Mouse (Mus musculus) heart, postnatal 36 days (tissue): Measurements from ENCODE around the gene Enkd1. TPM values are rescaled to one million over a fixed set of nuclear protein-coding genes. Genes with fewer than 3 reads are reported as not detected.

Source experiments
- DNase-seq, 2 experiments: peaks; one replicate each; pipeline ENCODE4 v3.0.0; 2021 to 2022
- intact Hi-C: fragments of 180-260 bp; cut with DNase I; formaldehyde crosslinking; loops from one replicate; pipeline ENCODE4 v1.15.1; 2025
- total RNA-seq, 2 experiments: library from RNA; stranded (reverse); gene quantifications; 2 replicates each; pipeline ENCODE4 v1.2.3; 2021

Enkd1 gene
- total RNA-seq, 2 experiments from 2014 or later: 1.3 to 2.2 TPM

GRCm38 (mm10) chr8:105702731-105703415, 5.1 kb downstream of the Enkd1 start:
- intact Hi-C loops: no loop called here
- DNase-seq: no peak

GRCm38 (mm10) chr8:105702001-105702401, 6.0 kb downstream of the Enkd1 start:
- intact Hi-C loops: no loop called here

GRCm38 (mm10) chr8:105700966-105701824, 6.8 kb downstream of the Enkd1 start, which contains the start of the genes Acd and Pard6a:
Gene Acd (minus strand): TSS chr8:105701102.
Gene Pard6a (plus strand): TSS chr8:105701148.
- intact Hi-C loops: loop anchor here (2.0 kb wide), 1 partner anchor 64 kb away; the partner anchor contains the start of genes Agrp and Ctcf
- peak; percentile 96 to 97 for DNase-seq

More at GRCm38 (mm10) chr8:105702001-105702401, 6.0 kb downstream of the Enkd1 start:
- DNase-seq: no peak

GRCm38 (mm10) chr8:105700566-105700965, 7.4 kb downstream of the Enkd1 start:
- intact Hi-C loops: loop anchor here (2.0 kb wide), 1 partner anchor 64 kb away; the partner anchor contains the start of genes Agrp and Ctcf
- no peak for DNase-seq

- no peak for DNase-seq
- intact Hi-C loops: loop anchor here (2.0 kb wide), 1 partner anchor 63 kb away; the partner anchor contains the start of genes Agrp and Ctcf
These were observed 8.4 kb downstream of the Enkd1 start for GRCm38 (mm10) chr8:105699488-105700215.

GRCm38 (mm10) chr8:105698734-105699133, 9.3 kb downstream of the Enkd1 start:
- DNase-seq: no peak
- intact Hi-C loops: no loop called here

- intact Hi-C loops: no loop called here
- no peak for DNase-seq
These were observed 10.7 kb downstream of the Enkd1 start for GRCm38 (mm10) chr8:105697196-105697780.

GRCm38 (mm10) chr8:105695080-105695780, 12.8 kb downstream of the Enkd1 start:
- DNase-seq: no peak
- intact Hi-C loops: no loop called here

- no peak for DNase-seq
These were observed 13.8 kb downstream of the Enkd1 start for GRCm38 (mm10) chr8:105694051-105694799.

GRCm38 (mm10) chr8:105693648-105694047, 14.4 kb downstream of the Enkd1 start:
- DNase-seq: peak; percentile 76 to 79
- intact Hi-C loops: no loop called here

More at GRCm38 (mm10) chr8:105694051-105694799, 13.8 kb downstream of the Enkd1 start:
- intact Hi-C loops: no loop called here

- intact Hi-C loops: no loop called here
These were observed 15.4 kb downstream of the Enkd1 start for GRCm38 (mm10) chr8:105692449-105693182.

GRCm38 (mm10) chr8:105690978-105691377, 17.0 kb downstream of the Enkd1 start:
- intact Hi-C loops: no loop called here
- DNase-seq: no peak

More at GRCm38 (mm10) chr8:105692449-105693182, 15.4 kb downstream of the Enkd1 start:
- no peak for DNase-seq

GRCm38 (mm10) chr8:105689983-105690360, 18.0 kb downstream of the Enkd1 start:
- DNase-seq: no peak
- intact Hi-C loops: loop anchor here (5.0 to 10.0 kb wide), 3 partner anchors 53 to 123 kb away; partner anchors contain the start of genes Agrp, Atp6v0d1 and Ctcf

GRCm38 (mm10) chr8:105689256-105689982, 18.6 kb downstream of the Enkd1 start:
- no peak for DNase-seq
- intact Hi-C loops: loop anchor here (5.0 to 10.0 kb wide), 3 partner anchors 52 to 122 kb away; partner anchors contain the start of genes Agrp, Atp6v0d1 and Ctcf

- no peak for DNase-seq
- intact Hi-C loops: loop anchor here (5.0 to 10.0 kb wide), 3 partner anchors 51 to 121 kb away; partner anchors contain the start of genes Agrp, Atp6v0d1 and Ctcf
These were observed 19.7 kb downstream of the Enkd1 start for GRCm38 (mm10) chr8:105688242-105688752.

- DNase-seq: no peak
- intact Hi-C loops: loop anchor here (5.0 to 10.0 kb wide), 3 partner anchors 50 to 120 kb away; partner anchors contain the start of genes Agrp, Atp6v0d1 and Ctcf
These were observed 20.5 kb downstream of the Enkd1 start for GRCm38 (mm10) chr8:105687512-105687911.

GRCm38 (mm10) chr8:105686551-105686950, 21.5 kb downstream of the Enkd1 start:
- no peak for DNase-seq
- intact Hi-C loops: loop anchor here (5.0 to 10.0 kb wide), 3 partner anchors 49 to 119 kb away; partner anchors contain the start of genes Agrp, Atp6v0d1 and Ctcf
